In the genomic region with DNA sequence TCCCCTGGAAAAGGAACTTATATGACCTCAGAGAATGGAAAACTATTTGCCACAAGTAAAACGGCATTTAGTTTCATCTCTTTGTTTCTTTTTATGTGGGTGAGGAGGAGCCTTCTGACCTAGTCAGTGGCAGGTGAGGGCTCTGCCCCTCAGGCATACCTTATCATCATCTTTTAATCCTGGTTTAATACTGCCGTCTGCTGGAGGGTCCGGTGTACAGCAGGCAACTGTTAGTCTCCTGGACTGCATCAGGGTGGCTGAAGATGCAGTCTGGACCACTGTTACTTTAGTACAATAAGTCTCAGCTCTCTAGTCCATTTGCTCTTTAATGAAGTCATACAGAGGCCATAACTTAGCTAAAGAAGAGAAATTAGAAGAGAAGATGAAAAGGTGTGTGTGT, we compare ENCODE assay signal across 7 mouse cellular contexts. TPM values are rescaled to one million over a fixed set of nuclear protein-coding genes. Genes with fewer than 3 reads are reported as not detected.
DNase-seq lines count a peak whose midpoint lies in the region; ATAC-seq and TF ChIP-seq lines count a peak whose summit lies in the region.

No protein-coding gene starts in this region.

- no peak for ATAC-seq in G1E (ENCODE audit: extremely low read depth, insufficient number of reproducible peaks, low FRiP score, poor library complexity, severe bottlenecking)
- ATAC-seq in neutrophil, adult 5-6 weeks (ENCODE audit: extremely low read depth, insufficient number of reproducible peaks, low FRiP score, poor library complexity, severe bottlenecking): peak; percentile 69; the same call in 1 of the 2 replicates

- H3K27me3 ChIP-seq in C2C12 (ENCODE audit: control insufficient read depth, insufficient read depth, insufficient read length) (no peaks in the 10 kb centered on the region), G1E (ENCODE audit: insufficient read depth, low read length) (peaks cover 25% of the 10 kb centered on the region)

- H3ac ChIP-seq in C2C12 (ENCODE audit: control insufficient read depth, insufficient read length, low read depth): no peak overlapping the region

- no peaks in the 10 kb centered on the region for H3K36me3 ChIP-seq in C2C12 (ENCODE audit: control insufficient read depth, insufficient read depth)
- no peaks in the 10 kb centered on the region for H3K36me3 ChIP-seq in G1E (replicated peaks)

- H3K4me3 ChIP-seq in C2C12 (ENCODE audit: insufficient read depth, poor library complexity, severe bottlenecking) (no peak overlapping the region), G1E (ENCODE audit: low read depth, low read length) (no peak overlapping the region)

- H3K9me3 ChIP-seq in G1E (replicated peaks): no peaks in the 10 kb centered on the region

- no peaks in the 10 kb centered on the region for H3K79me2 ChIP-seq in C2C12 (ENCODE audit: control insufficient read depth, insufficient read depth)

- no peaks in the 10 kb centered on the region for H3K79me3 ChIP-seq in C2C12 (ENCODE audit: low read depth)

- DNase-seq in G1E (ENCODE audit: low spot score): no peak
- peak; percentile 52 to 71 for DNase-seq in cerebellum, postnatal 25 days
- DNase-seq in gastrocnemius, postnatal 10 days: peak; percentile 58
- peak; percentile 69 for DNase-seq in kidney, postnatal 14 days
- DNase-seq in lung, adult 18-20 months: peak; percentile 66 to 78

- peak; percentile 71 for TF ChIP-seq CTCF in C2C12 (IDR thresholded peaks at IDR 0.05; ENCODE audit: control insufficient read depth, insufficient read depth, insufficient read length)
- peak; percentile 86 for TF ChIP-seq CTCF in G1E (IDR thresholded peaks at IDR 0.05; ENCODE audit: low read depth, low read length)

- peaks cover 11% of the 10 kb centered on the region for H3K4me1 ChIP-seq in G1E (ENCODE audit: insufficient read depth, low read depth, low read length)

TF ChIP-seq in C2C12, 6 proteins besides CTCF, POLR2A, EP300 and RAD21:
- TF ChIP-seq MYOG (IDR thresholded peaks at IDR 0.05; ENCODE audit: control insufficient read depth, extremely low read depth, insufficient read length) (no peak), MYOD1 (IDR thresholded peaks at IDR 0.05; ENCODE audit: control insufficient read depth, insufficient read length, low read depth) (no peak), FOSL1 (IDR thresholded peaks at IDR 0.05; ENCODE audit: insufficient read depth, low read length, poor library complexity, severe bottlenecking) (no peak), CEBPB (IDR thresholded peaks at IDR 0.05; ENCODE audit: low read depth) (no peak), MAX (IDR thresholded peaks at IDR 0.05) (no peak)
TF ChIP-seq in C2C12: peak in this region for 0.

RNA-seq across cellular contexts. Expression of a gene that starts 26.9 kb away (rescaled TPM):
- polyA plus RNA-seq in C2C12 (2012; fragmentation: generic; extraction: Trizol) (not detected), G1E (2012) (not detected in 2 replicates)
- total RNA-seq in G1E (2014; fragmentation: Nextera tagmentation) (not detected in 2 replicates), G1E (2017) (0.05 TPM in 1 of 2 replicates, not detected in the other)
- not detected for total RNA-seq in gastrocnemius, postnatal 10 days (2021)
- not detected in 2 replicates for total RNA-seq in neutrophil, adult 5-6 weeks (2017)
